Mouse (Mus musculus) stomach, embryonic 14.5 days (tissue): Measurements from ENCODE around the gene Kazn. TPM values are rescaled to one million over a fixed set of nuclear protein-coding genes. Genes with fewer than 3 reads are reported as not detected.

Source experiments
- ATAC-seq: fragments of 200-750 bp; cut with Nextera tagmentation; 2 replicates; pipeline ENCODE4 v1.8.0; 2017; ENCODE audit warnings: low read depth, moderate TSS enrichment; ENCODE audit not compliant: insufficient number of reproducible peaks, insufficient read depth, low FRiP score
- H3K27ac ChIP-seq: fragments of 300-500 bp; sonication (generic); 2 replicates; pipeline ENCODE4 v1.5.1; 2014; ENCODE audit warnings: mild to moderate bottlenecking, low read length, moderate library complexity, mixed read lengths
- H3K27me3 ChIP-seq: fragments of 300-500 bp; sonication (generic); 2 replicates; pipeline ENCODE4 v1.6.1; 2014; ENCODE audit warnings: low read length, control low read depth, mixed read lengths; ENCODE audit not compliant: control insufficient read depth, insufficient read depth
- H3K36me3 ChIP-seq: fragments of 300-500 bp; sonication (generic); 2 replicates; pipeline ENCODE4 v1.6.1; 2014; ENCODE audit warnings: mild to moderate bottlenecking, control low read depth, low read length, moderate library complexity, mixed read lengths; ENCODE audit not compliant: control insufficient read depth, insufficient read depth
- H3K4me1 ChIP-seq: fragments of 300-500 bp; sonication (generic); 2 replicates; pipeline ENCODE4 v1.6.1; 2014; ENCODE audit warnings: low read length, control low read depth, mixed read lengths; ENCODE audit not compliant: control insufficient read depth, insufficient read depth
- H3K4me2 ChIP-seq: fragments of 300-500 bp; sonication (generic); replicated peaks from 2 replicates; pipeline ENCODE4 v1.6.1; 2014; ENCODE audit warnings: low read depth, low read length, control low read depth
- H3K4me3 ChIP-seq: fragments of 300-500 bp; sonication (generic); 2 replicates; pipeline ENCODE4 v1.5.1; 2014; ENCODE audit warnings: low read depth, low read length, control low read depth
- H3K9ac ChIP-seq: fragments of 300-500 bp; sonication (generic); replicated peaks from 2 replicates; pipeline ENCODE4 v1.6.1; 2014; ENCODE audit warnings: low read depth, mild to moderate bottlenecking, control low read depth, low read length, moderate library complexity, mixed read lengths
- H3K9me3 ChIP-seq: fragments of 300-500 bp; sonication (generic); 2 replicates; pipeline ENCODE4 v1.6.1; 2016; ENCODE audit warnings: low read depth, low read length, control low read depth; ENCODE audit not compliant: control insufficient read depth
- WGBS: fragments of 180-500 bp; shearing (Covaris S2); extraction: QIAGEN DNeasy Blood & Tissue Kit; methylation state at CpG from one replicate; pipeline ENCODE4 v1.1.7; 2014; 5-methylcytosine and 5-hydroxymethylcytosine counted together
- polyA plus RNA-seq: library from polyadenylated mRNA; unstranded; fragments of >200 nt; fragmentation: Nextera tagmentation; extraction: Ambion mirVana; gene quantifications from 2 replicates; pipeline ENCODE4 v1.2.1, GENCODE M21; 2014

Gene Kazn
- polyA plus RNA-seq, 1 experiment from 2014 or later = 12.5 TPM

GRCm38 (mm10) chr4:142080487-142080767 is 158.8 kb downstream of the Kazn start:
- Histone ChIP-seq H3K27ac (0 out of 2 replicates have a peak overlapping the region, but pooled peaks have one; percentile 16), H3K36me3 (no peaks in the 10 kb centered on the region), H3K27me3 (no peaks in the 10 kb centered on the region), H3K4me3 (no peak overlapping the region), H3K9me3 (no peaks in the 10 kb centered on the region), H3K9ac (no peak overlapping the region), H3K4me2 (no peak overlapping the region), H3K4me1 (peaks cover 45% of the 10 kb centered on the region)
- WGBS = 74% methylated on average over 4 of the region's 4 CpGs
- no peak for ATAC-seq

DNA sequence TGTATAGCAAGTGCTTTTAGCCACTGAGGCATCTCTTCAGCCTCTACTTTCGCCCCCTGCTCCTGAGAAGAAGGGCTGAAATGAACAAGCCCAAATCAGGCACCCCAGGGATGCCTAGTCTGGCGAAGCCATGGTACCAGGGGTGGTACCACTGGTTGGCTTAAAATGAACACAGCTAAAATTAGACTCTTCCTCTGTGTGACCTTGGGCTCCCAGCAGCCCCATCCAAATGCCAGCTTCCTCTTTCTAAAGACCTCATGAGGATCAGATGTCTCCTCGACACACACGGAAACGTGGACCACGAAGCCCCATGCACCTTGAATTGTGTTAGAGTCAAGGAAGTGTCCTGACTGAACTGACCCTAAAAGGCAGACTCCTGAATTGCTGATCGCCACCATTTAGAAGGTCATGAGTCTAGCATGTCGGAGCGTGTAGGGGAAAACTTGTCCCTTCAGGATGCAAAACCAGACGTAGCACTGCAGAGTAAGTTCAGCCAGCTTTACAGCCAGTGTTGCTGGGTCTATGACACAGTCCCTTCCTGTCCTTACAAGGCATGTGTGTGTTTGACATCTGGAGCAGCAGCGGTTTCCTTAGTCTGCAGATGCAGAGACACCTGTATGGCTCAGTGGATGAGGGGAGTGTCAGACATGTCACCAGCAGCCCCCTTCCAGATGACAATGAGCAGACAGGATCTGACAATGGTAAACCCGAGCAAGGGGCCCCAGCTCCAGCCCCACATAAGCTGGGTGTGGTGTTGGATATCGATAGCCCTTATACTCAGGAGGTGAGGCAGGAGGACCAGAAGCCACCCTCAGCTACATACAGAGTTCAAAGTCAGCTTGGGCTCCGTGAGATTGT is 159.3 kb downstream of the Kazn start:
- no peak for ATAC-seq
- Histone ChIP-seq H3K4me2 (no peak overlapping the region), H3K27ac (no peak overlapping the region), H3K4me3 (no peak overlapping the region), H3K36me3 (no peaks in the 10 kb centered on the region), H3K27me3 (no peaks in the 10 kb centered on the region), H3K9ac (no peak overlapping the region), H3K9me3 (no peaks in the 10 kb centered on the region), H3K4me1 (peaks cover 48% of the 10 kb centered on the region)
- 74% methylated on average over 14 of the region's 14 CpGs for WGBS

GRCm38 (mm10) chr4:142077572-142078271 is 161.5 kb downstream of the Kazn start:
- Histone ChIP-seq H3K9ac (no peak overlapping the region), H3K36me3 (no peaks in the 10 kb centered on the region), H3K4me2 (0 out of 2 replicates have a peak overlapping the region, but pooled peaks have one; percentile 17), H3K4me1 (peaks cover 42% of the 10 kb centered on the region), H3K27ac (no peak overlapping the region), H3K27me3 (no peaks in the 10 kb centered on the region), H3K4me3 (no peak overlapping the region), H3K9me3 (no peaks in the 10 kb centered on the region)
- ATAC-seq = no peak; the same call in 1 of the 2 replicates
- WGBS = 34% methylated on average over 18 of the region's 18 CpGs

- no peaks in the 10 kb centered on the region for H3K27me3 ChIP-seq
- H3K9me3 ChIP-seq = no peaks in the 10 kb centered on the region
- no peaks in the 10 kb centered on the region for H3K36me3 ChIP-seq
- H3K9ac ChIP-seq = no peak overlapping the region
- no peak overlapping the region; the same call in 1 of the 2 replicates for H3K27ac ChIP-seq
- 63% methylated on average over 1 of the region's 1 CpGs for WGBS
- ATAC-seq = no peak
- no peak overlapping the region for H3K4me3 ChIP-seq
- H3K4me1 ChIP-seq = peaks cover 41% of the 10 kb centered on the region
- H3K4me2 ChIP-seq = no peak overlapping the region
Observed at GRCm38 (mm10) chr4:142076883-142077282, 162.3 kb downstream of the Kazn start.

GRCm38 (mm10) chr4:142075931-142076330 is 163.3 kb downstream of the Kazn start:
- Histone ChIP-seq H3K36me3 (no peaks in the 10 kb centered on the region), H3K27me3 (no peaks in the 10 kb centered on the region), H3K9me3 (no peaks in the 10 kb centered on the region), H3K4me3 (no peak overlapping the region), H3K9ac (no peak overlapping the region), H3K4me1 (peaks cover 40% of the 10 kb centered on the region), H3K4me2 (no peak overlapping the region), H3K27ac (no peak overlapping the region)
- no peak for ATAC-seq
- WGBS = 78% methylated on average over 11 of the region's 11 CpGs

DNA sequence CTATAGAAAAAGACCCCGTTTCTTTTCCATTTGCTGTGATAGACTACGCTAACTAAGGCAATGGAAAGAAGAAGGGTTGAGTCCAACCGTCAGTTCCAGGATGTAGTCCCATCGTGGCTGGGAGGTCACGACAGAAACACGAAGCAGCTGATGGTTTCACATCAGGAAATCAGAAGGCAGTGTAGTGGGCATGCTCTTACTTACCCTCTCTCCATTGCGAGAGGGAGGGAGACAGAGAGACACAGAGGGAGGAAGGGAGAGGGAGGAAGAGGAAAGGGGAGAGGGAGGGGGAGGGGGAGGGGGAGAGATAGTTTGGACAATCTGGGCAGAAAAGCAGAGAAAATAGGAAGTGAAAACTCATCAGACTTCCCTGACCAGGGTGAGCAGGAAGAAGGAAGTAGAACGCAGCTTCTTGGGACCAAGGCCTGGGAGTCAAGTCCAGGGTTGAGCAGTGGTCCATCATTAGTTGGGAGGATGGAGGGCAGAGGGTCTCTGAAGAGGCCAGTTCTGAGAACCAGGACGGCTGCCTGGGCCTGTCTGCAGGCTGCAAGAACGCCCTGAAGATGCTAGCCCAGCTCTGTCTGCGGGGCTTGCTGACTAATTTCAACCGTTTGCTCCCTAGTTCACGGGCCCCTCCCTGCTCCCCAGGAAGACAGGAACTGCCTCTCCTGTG is 165.0 kb downstream of the Kazn start:
- no peaks in the 10 kb centered on the region for H3K36me3 ChIP-seq
- H3K9ac ChIP-seq = no peak overlapping the region
- H3K4me3 ChIP-seq = no peak overlapping the region
- no peak overlapping the region for H3K27ac ChIP-seq
- no peak overlapping the region for H3K4me2 ChIP-seq
- 56% methylated on average over 13 of the region's 13 CpGs for WGBS
- no peaks in the 10 kb centered on the region for H3K9me3 ChIP-seq
- H3K27me3 ChIP-seq = no peaks in the 10 kb centered on the region
- peaks cover 33% of the 10 kb centered on the region for H3K4me1 ChIP-seq
- ATAC-seq = no peak

DNA sequence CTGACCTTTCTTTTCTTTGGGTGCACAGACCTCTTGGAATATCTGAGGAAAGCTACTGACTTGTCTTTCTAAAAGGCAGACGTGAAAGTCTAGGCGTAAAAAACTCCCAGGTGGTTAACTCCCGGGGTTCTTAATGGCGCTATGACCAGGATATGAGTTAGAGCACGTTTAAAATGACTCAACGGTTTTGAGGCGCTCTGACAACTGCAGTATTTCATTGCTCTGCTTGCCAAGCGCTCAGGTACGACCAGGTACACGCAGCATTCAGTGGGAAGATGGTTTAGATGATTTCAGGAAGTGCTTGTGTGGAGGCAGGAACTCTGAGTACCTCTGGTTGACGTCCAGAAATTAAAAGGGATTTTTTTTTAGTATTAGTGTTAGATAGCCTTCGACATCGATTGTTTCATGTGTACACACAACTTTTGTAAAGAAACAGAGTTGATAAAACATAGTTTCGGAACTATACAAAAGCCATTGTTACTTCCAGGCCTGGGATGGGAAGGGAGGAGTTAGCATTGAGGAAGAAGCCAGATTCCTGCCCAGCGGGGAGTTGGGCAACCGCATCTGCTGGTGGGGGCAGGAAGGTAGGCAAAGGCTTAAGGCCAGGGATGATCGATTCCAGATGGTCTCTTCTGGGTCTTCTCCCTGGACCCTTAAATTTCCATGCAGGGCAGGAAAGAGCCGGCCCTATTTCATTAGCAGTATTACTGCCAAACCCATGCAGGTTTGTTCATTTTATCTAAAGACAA is 167.8 kb downstream of the Kazn start:
- Histone ChIP-seq H3K9me3 (no peaks in the 10 kb centered on the region), H3K27me3 (no peaks in the 10 kb centered on the region), H3K9ac (no peak overlapping the region), H3K27ac (peak overlapping the region; percentile 77), H3K4me3 (no peak overlapping the region), H3K36me3 (no peaks in the 10 kb centered on the region), H3K4me2 (no peak overlapping the region), H3K4me1 (peaks cover 27% of the 10 kb centered on the region; the same call in 1 of the 2 replicates)
- 15% methylated on average over 18 of the region's 18 CpGs for WGBS
- 0 out of 2 replicates have a peak, but pooled peaks have one; percentile 12 for ATAC-seq

DNA sequence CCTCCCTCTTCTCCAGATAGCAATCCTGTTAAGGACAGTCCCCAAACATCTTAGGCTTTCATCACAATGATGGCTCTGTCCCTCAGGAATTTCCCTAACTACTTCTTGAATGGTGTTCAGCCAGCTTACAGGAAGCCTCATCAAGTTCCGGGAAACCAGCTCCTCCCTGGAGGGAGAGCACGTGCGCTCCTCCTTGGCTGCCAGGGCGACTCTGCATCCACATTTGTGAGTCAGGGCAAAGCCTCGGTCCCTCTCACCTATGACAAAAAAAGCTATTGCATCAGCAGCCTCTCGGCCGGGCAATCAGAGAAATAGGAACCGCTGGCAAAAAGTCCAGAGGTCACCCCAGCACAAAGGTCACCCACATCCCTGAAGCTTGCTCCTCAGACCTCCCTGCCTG is 168.4 kb downstream of the Kazn start:
- Histone ChIP-seq H3K4me1 (peaks cover 32% of the 10 kb centered on the region), H3K4me2 (no peak overlapping the region), H3K27me3 (no peaks in the 10 kb centered on the region), H3K9me3 (no peaks in the 10 kb centered on the region), H3K27ac (peak overlapping the region; percentile 77; the same call in 1 of the 2 replicates), H3K36me3 (no peaks in the 10 kb centered on the region), H3K4me3 (no peak overlapping the region), H3K9ac (no peak overlapping the region)
- ATAC-seq = no peak
- 29% methylated on average over 8 of the region's 8 CpGs for WGBS
